Mouse (Mus musculus) WW6 (cell line): Measurements from ENCODE around the gene Ankrd52.

Experiments used
- DNase-seq: peaks from one replicate; pipeline ENCODE4 v3.0.0-alpha.2; 2013; ENCODE audit warnings: low read depth, low spot score

Ankrd52 gene

GRCm38 (mm10) chr10:128369599-128369998 lies 7.3 kb upstream of the Ankrd52 start:
- no peak for DNase-seq

- no peak for DNase-seq
Measured at GRCm38 (mm10) chr10:128370021-128370420, 6.9 kb upstream of the Ankrd52 start.

DNA sequence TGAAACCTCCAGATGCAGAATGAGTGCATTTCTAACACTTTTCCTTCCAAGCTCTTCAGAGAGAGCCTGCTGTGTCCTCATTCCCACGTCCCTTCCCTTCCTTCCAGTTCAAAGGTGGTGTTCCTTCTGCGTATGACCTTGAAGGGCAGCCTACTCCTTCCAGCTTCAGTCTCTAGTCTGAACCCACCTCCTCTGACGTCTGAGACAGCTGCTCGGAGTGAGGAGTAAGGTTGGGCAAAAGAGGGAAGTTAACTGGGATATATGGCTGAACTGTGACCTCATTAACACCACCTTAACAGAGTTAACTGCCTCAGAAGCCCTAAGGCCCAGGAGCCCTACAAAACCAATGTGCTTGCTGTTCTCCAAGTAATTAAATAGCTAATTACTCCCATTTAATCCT lies 6.3 kb upstream of the Ankrd52 start:
- no peak for DNase-seq

GRCm38 (mm10) chr10:128372142-128372541 lies 4.8 kb upstream of the Ankrd52 start:
- DNase-seq = no peak

- DNase-seq = no peak
Measured at GRCm38 (mm10) chr10:128372989-128373748, 3.7 kb upstream of the Ankrd52 start.

DNA sequence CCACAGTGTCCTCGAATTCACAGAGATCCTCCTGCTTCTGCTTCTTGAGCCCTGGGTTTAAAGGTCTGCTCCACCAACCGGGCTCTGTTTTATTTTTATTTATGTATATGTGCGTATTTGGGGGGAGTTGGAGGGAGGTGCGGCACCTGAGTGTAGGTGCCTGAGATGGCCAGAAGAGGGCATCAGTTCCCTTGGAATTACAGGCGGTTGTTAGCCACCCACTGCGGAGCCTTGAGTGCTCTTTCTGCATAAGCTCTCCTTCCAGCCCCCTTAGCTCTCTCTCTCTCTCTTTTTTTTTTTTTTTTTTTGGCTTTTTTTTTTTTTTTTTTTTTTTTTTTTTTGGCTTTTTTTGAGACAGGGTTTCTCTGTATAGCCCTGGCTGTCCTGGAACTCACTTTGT lies 2.5 kb upstream of the Ankrd52 start:
- no peak for DNase-seq

DNA sequence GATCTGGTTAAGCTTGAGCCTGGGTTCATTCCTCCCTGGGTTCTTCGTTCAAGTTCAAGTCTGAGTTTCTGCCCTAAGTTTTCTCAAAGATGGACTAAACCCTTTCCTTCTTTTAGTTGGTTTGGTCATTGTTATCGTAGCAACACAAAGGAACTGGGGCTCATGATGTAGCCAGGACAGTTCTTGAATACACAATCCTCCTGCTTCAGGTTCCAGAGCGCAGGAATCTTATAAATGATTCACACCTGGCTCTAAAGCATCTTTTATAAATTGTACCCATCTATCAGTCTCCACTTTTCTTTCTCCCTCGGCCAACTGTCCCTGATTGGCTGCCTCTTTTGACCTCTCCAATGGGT lies 838 bp upstream of the Ankrd52 start:
- DNase-seq = no peak

DNA sequence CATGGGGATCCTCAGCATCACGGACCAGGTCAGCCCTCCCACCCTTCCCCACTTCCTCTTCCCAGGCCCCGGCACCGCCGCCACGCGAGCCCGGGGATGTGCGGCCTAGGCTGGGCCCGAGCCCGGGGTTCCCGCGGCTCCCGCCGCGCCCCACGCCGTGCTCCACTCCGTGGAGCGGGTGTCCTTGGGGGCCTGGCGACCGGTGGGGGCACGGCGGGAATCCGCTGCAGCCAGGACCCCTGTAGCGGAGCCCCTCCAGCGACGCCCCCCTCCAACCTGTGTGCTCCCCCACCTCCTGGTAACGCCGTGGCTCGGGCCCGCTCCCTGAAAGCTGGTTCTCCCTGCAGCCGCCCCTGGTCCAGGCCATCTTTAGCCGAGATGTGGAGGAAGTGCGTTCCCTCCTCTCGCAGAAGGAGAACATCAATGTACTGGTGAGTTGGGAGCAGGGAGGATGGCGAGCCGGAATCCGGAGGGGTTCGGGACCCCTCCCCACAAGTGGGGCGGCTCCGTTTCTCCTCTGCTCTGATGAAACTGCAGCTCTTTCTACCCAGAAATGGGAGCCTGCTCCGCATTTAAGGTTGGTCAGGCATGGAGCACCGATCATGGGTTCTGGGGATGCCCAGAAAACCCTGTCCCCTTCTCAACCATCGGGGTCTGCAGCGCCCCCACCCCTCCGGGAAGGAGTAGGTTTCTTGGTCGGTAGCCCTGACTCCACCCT lies 466 bp downstream of the Ankrd52 start:
- DNase-seq = no peak

DNA sequence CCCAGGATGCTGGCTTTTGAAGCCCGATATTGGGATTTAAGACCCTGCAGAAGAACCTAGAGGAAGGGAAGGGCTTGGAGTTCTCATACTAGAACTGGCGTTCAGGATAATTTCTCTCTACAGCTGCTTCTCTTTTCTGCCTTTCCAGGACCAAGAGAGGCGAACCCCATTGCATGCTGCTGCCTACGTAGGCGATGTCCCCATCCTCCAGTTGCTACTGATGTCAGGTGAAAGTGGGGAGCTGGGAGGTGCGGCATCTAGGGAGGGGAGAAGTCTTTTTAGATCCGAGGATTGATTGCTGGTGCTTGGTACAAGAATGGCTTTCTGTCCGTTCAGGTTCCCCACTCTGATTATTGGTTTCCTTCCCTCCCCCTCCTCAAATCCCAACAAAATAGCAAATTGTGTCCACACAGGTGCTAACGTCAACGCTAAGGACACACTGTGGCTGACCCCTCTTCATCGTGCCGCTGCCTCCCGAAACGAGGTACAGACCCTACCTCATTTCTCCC lies 1.1 kb downstream of the Ankrd52 start:
- DNase-seq = no peak

DNA sequence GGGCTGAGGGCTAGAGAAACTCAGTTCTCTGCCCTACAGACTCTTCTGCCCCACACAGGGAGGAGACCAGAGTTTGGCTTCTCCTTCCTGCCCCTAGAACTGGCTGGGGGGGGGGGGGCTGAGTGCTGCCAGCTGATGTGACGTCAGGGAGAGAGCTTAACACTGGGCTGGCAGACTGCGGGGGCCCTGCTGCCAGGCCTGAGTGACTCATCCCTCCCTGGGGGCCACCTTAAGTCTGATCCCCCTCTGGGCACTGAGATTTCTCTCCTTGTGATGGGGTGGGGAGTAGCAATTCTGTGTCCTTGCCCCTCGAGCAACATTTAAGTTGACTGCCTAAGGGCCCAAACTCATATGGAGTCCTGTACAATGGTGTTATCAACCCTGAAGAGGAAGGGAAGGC lies 1.5 kb downstream of the Ankrd52 start:
- no peak for DNase-seq

DNA sequence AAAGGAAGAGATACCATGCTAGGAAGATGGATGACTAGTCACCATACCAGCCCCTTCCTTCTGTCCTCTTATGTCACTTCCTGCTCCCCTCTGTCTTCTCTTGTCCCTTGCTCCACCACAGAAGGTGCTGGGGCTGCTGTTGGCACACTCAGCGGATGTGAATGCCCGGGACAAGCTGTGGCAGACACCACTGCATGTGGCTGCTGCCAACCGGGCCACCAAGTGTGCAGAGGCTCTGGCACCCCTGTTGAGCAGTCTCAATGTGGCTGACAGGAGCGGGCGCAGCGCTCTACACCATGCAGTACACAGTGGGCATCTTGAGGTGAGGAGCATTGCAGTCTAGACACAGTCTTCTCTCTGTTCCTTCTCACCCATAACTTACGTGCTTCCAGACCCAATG lies 2.3 kb downstream of the Ankrd52 start:
- no peak for DNase-seq

- no peak for DNase-seq
Measured at GRCm38 (mm10) chr10:128380565-128380964, 3.6 kb downstream of the Ankrd52 start.

GRCm38 (mm10) chr10:128382482-128382881 lies 5.6 kb downstream of the Ankrd52 start:
- DNase-seq = no peak

DNA sequence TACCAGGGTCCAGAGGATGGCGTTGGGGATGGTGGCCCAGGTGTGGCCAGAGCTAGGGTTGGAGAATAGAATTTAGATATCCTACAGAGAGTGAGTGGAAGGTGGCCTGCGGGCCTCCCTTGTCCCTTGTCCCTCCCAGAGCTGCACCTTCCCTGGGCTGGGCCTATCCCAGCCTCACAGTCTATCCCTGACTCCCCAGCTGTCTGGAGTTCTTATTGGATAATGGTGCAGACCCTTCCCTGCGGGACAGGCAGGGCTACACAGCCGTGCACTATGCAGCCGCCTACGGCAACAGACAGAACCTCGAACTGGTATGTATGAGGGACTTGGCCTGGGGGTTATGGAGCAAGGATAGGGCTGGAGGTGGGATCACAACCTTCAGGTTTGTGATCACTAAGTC lies 9.0 kb downstream of the Ankrd52 start:
- DNase-seq = no peak

GRCm38 (mm10) chr10:128388941-128389340 lies 12.0 kb downstream of the Ankrd52 start:
- DNase-seq = no peak

GRCm38 (mm10) chr10:128389570-128389969 lies 12.7 kb downstream of the Ankrd52 start:
- DNase-seq = no peak

- no peak for DNase-seq
Measured at GRCm38 (mm10) chr10:128390366-128390765, 13.5 kb downstream of the Ankrd52 start.

GRCm38 (mm10) chr10:128391850-128392249 lies 14.9 kb downstream of the Ankrd52 start:
- no peak for DNase-seq

DNA sequence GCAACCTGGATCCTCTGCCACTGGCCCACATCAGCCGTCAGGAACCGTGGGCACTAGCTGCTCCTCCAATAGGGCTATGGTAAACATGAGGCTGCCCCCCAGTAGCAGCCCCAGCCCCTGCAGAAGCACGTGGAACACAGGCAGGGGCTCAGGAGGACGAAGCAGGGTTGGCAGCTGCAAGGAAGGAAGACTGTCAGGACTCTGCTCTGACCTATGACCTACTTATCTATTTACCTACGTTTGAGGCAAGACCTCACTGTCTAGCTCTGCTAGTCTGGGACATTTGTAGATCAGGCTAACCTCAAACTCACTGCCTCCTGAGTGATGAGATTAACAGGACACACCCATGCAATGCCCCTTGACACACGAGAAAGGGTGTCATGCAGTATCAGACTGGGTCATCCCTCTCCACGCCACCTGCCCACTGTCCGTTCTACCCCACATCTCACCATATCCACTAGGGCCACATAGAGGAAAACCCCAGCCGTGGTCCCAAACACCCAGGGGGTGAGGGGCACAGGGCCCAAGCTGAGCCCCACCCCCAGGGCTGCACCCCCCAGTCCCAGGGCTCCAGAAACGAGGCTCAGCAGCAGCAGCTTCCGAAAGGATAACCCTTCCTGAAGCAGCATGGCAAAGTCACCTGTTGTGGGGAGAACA lies 19.2 kb downstream of the Ankrd52 start:
- DNase-seq = no peak

GRCm38 (mm10) chr10:128396716-128397264 lies 19.9 kb downstream of the Ankrd52 start:
- no peak for DNase-seq

DNA sequence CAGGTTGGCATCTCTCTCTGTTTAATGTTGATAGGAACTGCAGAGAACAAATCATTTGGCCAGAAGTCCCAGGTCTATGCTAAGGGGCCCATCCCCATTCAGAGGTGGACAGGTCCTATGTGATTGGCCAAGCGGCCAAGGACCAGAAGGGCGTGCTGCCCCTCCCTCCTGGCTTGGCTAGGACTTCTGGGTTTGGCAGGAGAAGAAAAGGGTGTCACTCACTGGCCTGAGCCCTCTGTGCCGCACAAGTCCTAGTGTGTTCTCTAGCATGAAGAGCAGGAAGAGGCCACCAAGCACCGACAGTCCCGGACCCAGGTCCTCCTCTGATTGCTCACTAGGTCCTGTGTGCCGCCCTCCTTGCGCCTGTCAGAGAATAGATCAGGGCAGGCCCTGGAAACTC lies 20.6 kb downstream of the Ankrd52 start:
- DNase-seq = no peak

GRCm38 (mm10) chr10:128400338-128400737 lies 23.4 kb downstream of the Ankrd52 start:
- no peak for DNase-seq
